Mouse (Mus musculus) G1E (cell line): Measurements from ENCODE around the gene Dpf3.

Source experiments
- CTCF ChIP-seq: IDR thresholded peaks from 2 replicates; pipeline ENCODE4 v1.5.1; 2012; ENCODE audit warnings: low read depth, low read length, inconsistent platforms, mixed read lengths
- GATA1 ChIP-seq: IDR thresholded peaks from 2 replicates; pipeline ENCODE4 v1.6.1; 2012; ENCODE audit warnings: borderline replicate concordance, low read length, inconsistent platforms, mixed read lengths
- GATA2 ChIP-seq: IDR thresholded peaks from 2 replicates; pipeline ENCODE4 v1.6.1; 2012; ENCODE audit warnings: low read depth, low read length, inconsistent platforms, borderline replicate concordance
- POLR2AphosphoS5 ChIP-seq: IDR thresholded peaks from 2 replicates; pipeline ENCODE4 v1.6.1; 2012; ENCODE audit warnings: low read depth, low read length, inconsistent platforms; ENCODE audit not compliant: insufficient replicate concordance
- TAL1 ChIP-seq: conservative IDR thresholded peaks from 2 replicates; pipeline ENCODE4 v1.6.1; 2012; ENCODE audit warnings: low read depth, low read length, inconsistent platforms, mixed read lengths

- TF ChIP-seq CTCF, result no peak
- TF ChIP-seq TAL1, result no peak
- no peak for TF ChIP-seq GATA1
- TF ChIP-seq POLR2AphosphoS5, result no peak
- TF ChIP-seq GATA2, result no peak
These were observed 47.9 kb upstream of the Dpf3 start for GRCm38 (mm10) chr12:83535428-83535827.
